Mouse (Mus musculus) heart, postnatal 0 days (tissue): ENCODE results near the gene Pmvk.

Source experiments
- CTCF ChIP-seq: IDR thresholded peaks from 2 replicates; pipeline ENCODE4 v1.5.1; 2016; ENCODE audit warnings: antibody characterized with exemption, control low read depth, low read depth
- EP300 ChIP-seq: IDR thresholded peaks from 2 replicates; pipeline ENCODE4 v1.6.1; 2016; ENCODE audit warnings: antibody characterized with exemption, low read depth

DNA sequence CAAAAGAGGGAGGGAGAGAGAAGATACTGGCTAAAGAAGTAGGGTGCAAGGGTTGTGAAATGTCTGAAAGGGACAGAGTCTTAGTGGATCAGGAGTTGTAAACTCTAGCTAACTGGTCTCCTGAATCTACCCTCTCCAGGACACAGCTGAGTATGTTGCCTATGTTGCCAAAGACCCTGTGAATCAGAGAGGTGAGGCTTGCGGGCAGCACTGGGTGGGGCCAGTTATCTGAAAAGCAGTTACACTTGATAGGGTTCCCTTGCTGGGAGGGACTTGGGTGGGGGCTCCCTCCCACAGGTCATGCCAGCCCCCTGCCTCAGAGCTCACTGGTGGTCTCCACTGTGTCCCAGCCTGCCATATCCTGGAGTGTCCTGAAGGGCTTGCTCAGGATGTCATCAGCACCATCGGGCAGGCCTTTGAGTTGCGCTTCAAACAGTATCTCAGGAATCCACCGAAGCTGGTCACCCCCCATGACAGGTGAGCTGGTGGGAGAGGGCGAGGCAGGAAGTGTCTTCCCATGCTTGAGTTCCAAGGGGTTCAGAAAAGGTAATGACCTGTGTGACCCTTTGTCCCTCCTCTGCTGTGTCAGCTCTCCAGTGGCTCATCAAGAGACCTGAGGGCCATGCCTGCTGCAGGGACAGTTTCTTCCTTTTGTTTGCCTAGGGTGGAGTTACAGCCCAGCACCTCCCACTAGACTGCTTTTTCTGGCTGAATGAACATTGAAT, 29.8 kb upstream of the Pmvk start:
- TF ChIP-seq CTCF (no peak), EP300 (no peak)
